Mouse (Mus musculus) heart, adult 18-20 months (tissue): ENCODE data around the gene Ift20. TPM values are rescaled to one million over a fixed set of nuclear protein-coding genes. Genes with fewer than 3 reads are reported as not detected.
A peak's percentile ranks its signal among the peaks of the same experiment; 100 is the strongest.
"Not testable (repeated sequence)": the region's sequence is repeated elsewhere in the genome, so short reads cannot be mapped to it uniquely, and the experiment has no call there.

ENCODE experiments used
- DNase-seq, 2 experiments: peaks; one replicate each; pipeline ENCODE4 v3.0.0; 2021 to 2022; ENCODE audit warnings: mixed read lengths in 1 of 2
- total RNA-seq, 2 experiments: library from RNA; stranded (reverse); gene quantifications; 2 replicates each; pipeline ENCODE4 v1.2.3; 2021

Ift20 gene
- total RNA-seq, 2 experiments from 2014 or later: 31.9 to 32.6 TPM

- DNase-seq: peak; percentile 65 to 81
Observed at GRCm38 (mm10) chr11:78566775-78567174, 30.6 kb downstream of the Ift20 start.

GRCm38 (mm10) chr11:78567614-78568013, 31.5 kb downstream of the Ift20 start:
- no peak for DNase-seq

- DNase-seq: no peak
Observed at GRCm38 (mm10) chr11:78568827-78569226, 32.7 kb downstream of the Ift20 start.

DNA sequence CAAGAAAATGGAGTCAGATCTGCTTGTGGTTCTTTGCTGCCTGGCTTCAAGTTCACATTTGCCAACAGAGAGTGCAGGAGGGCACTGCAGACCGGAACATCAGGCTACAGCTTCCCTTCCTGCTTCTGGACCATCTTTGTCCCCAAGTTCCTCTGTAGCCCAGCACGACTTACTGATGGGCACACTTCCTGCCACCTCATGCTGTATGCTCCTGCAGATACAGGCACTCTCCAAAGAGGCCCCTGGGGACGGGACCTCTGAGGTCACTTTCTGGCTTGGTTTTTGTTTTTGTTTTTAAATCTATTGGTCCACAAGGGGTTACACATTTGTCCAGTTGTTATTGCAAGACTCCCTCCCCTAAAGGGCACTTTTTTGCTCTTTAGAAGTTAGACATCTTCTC, 33.6 kb downstream of the Ift20 start:
- DNase-seq: no peak

DNA sequence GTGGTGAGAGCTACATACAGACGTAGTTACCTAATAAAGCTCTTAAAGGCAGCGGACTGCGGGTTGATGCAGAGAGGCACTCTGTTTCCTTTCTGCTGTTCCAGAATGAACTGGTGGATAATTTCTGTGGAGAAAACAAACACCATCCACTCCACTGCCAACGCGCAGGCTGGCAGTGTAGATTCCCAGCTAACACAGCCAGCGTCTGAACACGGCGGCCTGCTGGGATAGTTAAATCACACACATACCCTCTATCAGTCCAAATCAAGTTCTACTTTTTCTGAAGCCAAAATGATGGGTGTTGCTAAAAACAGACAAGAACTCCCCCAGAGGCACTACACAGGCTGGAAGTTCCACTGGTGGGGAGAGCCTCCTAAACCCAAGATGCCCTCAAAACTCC, 35.3 kb downstream of the Ift20 start:
- no peak for DNase-seq

DNA sequence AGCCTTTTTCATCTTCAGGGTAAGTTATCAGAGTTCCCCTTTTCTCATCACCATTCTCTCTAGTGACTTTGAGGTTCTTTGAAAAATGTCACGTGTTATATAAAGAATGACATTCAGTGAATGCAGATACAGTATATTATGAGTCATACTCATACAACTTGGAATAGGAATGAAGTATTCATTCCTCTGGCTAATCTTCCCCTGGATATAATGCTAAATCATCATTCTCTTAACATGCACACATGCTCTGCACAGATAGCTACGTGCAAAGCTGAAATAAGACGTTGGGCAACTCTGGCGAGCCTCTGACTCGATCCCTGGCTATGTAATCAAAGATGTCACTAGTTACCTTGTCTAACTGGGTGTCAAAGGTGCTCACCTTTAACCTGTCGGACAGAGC, 35.7 kb downstream of the Ift20 start:
- DNase-seq: no peak

- not testable (repeated sequence) for DNase-seq
Observed at GRCm38 (mm10) chr11:78574031-78574430, 37.9 kb downstream of the Ift20 start.

GRCm38 (mm10) chr11:78574536-78574935, 38.4 kb downstream of the Ift20 start:
- no peak for DNase-seq

- DNase-seq: no peak
Observed at GRCm38 (mm10) chr11:78574975-78575374, 38.8 kb downstream of the Ift20 start.

DNA sequence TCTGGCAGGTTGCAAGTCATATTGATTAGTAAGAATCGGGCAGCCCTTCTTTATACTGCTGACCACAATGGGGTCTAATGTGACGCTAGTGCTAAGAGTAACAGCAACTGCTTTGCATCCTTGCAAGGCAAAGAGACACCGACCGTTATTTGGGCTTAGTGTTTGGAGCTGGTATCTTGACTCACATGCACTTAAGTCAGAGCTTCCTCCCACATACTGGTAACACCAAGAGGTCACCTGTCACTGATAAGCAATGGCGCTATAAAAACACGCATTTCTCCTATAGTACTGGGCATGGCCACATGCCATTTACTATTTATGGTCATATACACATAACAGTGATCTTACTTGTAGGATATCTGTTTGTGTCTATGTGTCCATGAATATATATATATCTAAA, 46.7 kb downstream of the Ift20 start:
- no peak for DNase-seq

GRCm38 (mm10) chr11:78586099-78586498, 49.9 kb downstream of the Ift20 start:
- no peak for DNase-seq

DNA sequence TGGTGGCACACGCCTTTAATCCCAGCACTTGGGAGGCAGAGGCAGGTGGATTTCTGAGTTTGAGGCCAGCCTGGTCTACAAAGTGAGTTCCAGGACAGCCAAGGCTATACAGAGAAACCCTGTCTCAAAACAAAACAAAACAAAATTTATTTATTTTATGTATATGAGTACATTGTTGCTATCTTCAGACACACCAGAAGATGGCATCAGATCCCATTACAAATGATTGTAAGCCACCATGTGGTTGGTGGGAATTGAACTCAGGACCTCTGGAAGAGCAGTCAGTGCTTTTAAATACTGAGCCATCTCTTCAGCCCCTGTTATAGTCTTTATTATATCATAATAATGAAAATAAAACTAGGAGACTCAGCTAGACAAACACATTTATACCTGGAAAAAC, 51.5 kb downstream of the Ift20 start:
- not testable (repeated sequence) for DNase-seq

Other genes with a start within 250 kb of the Ift20 start
- gene BC030499, start 245.5 kb upstream of the Ift20 start, total RNA-seq: under 1 TPM; 0.37 to 0.49 TPM
- gene Spag5, start 234.8 kb upstream of the Ift20 start, total RNA-seq: under 1 TPM; 0.28 to 0.35 TPM
- gene Aldoc, start 213.4 kb upstream of the Ift20 start, total RNA-seq: 1 to 10 TPM in 1 of 2 experiments, under 1 TPM in 1; 0.97 to 1.2 TPM
- 10 to 100 TPM; 24.6 to 26.7 TPM for gene Pigs, start 207.9 kb upstream of the Ift20 start, total RNA-seq
- gene Unc119, start 192.9 kb upstream of the Ift20 start, total RNA-seq: 1 to 10 TPM; 5.2 to 5.8 TPM
- gene Foxn1, start 149.8 kb upstream of the Ift20 start, total RNA-seq: not detected
- not detected for gene Slc13a2, start 114.1 kb upstream of the Ift20 start, total RNA-seq
- 1 to 10 TPM; 2.5 to 2.7 TPM for gene Slc46a1, start 70.7 kb upstream of the Ift20 start, total RNA-seq
- gene Sarm1, start 38.6 kb upstream of the Ift20 start, total RNA-seq: under 1 TPM; 0.45 to 0.59 TPM
- 10 to 100 TPM; 15.2 to 18.5 TPM for gene Vtn, start 37.3 kb upstream of the Ift20 start, total RNA-seq
- gene Sebox, start 32.9 kb upstream of the Ift20 start, total RNA-seq: not detected
- 10 to 100 TPM; 10.4 to 12.2 TPM for gene Tmem199, start 24.2 kb upstream of the Ift20 start, total RNA-seq
- gene Poldip2, start 24.2 kb upstream of the Ift20 start, total RNA-seq: 100 to 1,000 TPM; 150 to 158 TPM
- gene Tnfaip1, start within 50 bp of the Ift20 start, total RNA-seq: 10 to 100 TPM; 37.6 to 43.3 TPM
- 1 to 10 TPM; 4.2 to 6.1 TPM for gene Tmem97, start 14.4 kb downstream of the Ift20 start, total RNA-seq
- 10 to 100 TPM; 13.1 to 13.2 TPM for gene Nlk, start 161.0 kb downstream of the Ift20 start, total RNA-seq
- gene Ccnq, start 215.4 kb downstream of the Ift20 start, total RNA-seq: 10 to 100 TPM; 21.0 to 23.5 TPM